Comparison of ENCODE assay signal across 13 mouse cellular contexts in the genomic region with DNA sequence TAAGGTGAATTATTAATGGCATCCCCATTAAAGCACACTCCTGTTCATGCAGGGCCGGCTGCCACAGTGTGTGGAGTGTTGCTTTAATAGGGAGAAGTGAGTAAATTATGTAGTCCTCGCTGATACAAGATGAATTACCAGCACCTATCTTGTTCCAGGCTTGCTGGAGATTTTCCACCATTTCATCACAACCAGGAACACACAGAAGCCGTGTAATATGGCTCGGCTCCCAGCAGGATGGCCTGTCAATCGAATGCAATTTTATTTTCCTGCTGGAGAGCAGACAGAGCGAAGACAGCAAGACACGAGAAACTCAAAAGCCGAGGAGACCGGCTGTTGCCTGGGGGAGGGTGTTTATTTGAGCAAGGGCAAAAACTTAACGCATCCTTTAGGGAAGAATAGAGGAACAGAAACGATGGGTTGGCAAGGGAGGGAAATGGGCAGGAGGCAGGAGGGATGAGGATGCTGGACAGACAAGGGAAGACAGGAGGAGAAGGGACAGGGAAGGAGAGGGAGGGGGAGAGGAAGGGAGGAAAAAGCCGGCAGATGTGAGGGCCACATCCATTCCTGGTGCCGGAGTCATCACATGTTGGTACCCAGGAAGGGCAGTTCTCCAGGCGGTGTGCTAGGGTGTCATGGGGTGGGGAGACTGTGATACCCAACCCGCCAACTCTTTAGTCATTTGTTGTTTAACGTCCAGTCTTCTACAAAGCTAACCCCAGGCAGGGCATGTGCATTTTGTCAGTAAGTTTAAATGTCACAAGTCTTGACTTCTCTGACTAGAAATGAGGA. TPM values are rescaled to one million over a fixed set of nuclear protein-coding genes. Genes with fewer than 3 reads are reported as not detected.
DNase-seq lines count a peak whose midpoint lies in the region; ATAC-seq and TF ChIP-seq lines count a peak whose summit lies in the region.
"Had no signal": no experiment of that assay in that cellular context is flagged by ENCODE, and none has a peak within 500 bp of the region (broad histone marks: within the 10 kb centered on the region; RNA-seq: fewer than 3 reads in every experiment).

No protein-coding gene starts in this region.

- 40% methylated on average over 16 of the region's 16 CpGs for WGBS in olfactory bulb, adult 2 months

- no peak overlapping the region for H3K4me3 ChIP-seq in olfactory bulb, adult 2 months (ENCODE audit: insufficient read depth, low read depth, low read length)
- H3K4me3 ChIP-seq: embryonic facial prominence, embryonic 12.5 days; heart, embryonic 15.5 days; limb, embryonic 10.5 days; stomach, embryonic 15.5 days had no signal

- peak; percentile 24 to 27 for DNase-seq in gastrocnemius, postnatal 36 days
- no peak for DNase-seq in gastrocnemius, postnatal 4 days (ENCODE audit: low spot score in 2 of 2)
- peak; percentile 13 to 21 for DNase-seq in frontal cortex, postnatal 10 days (ENCODE audit: low spot score in 2 of 2)
- peak; percentile 46 to 63 for DNase-seq in layer of hippocampus, postnatal 36 days
- no peak for DNase-seq in embryo, embryonic 10.5 days (ENCODE audit: low spot score)
- DNase-seq: adrenal gland, adult 2 months had no signal

- peak overlapping the region; percentile 51; the same call in 1 of the 2 replicates for H3K27ac ChIP-seq in olfactory bulb, adult 2 months (ENCODE audit: insufficient read depth, low read depth, low read length)
- H3K27ac ChIP-seq: embryonic facial prominence, embryonic 12.5 days; heart, embryonic 15.5 days; limb, embryonic 10.5 days; stomach, embryonic 15.5 days had no signal

- H3K4me1 ChIP-seq in olfactory bulb, adult 2 months (ENCODE audit: control insufficient read depth, insufficient read depth, low read length) = peaks cover 9% of the 10 kb centered on the region
- H3K4me1 ChIP-seq: stomach, embryonic 15.5 days had no signal

- TF ChIP-seq POLR2A in olfactory bulb, adult 2 months (IDR thresholded peaks at IDR 0.05; ENCODE audit: insufficient read depth, low read depth, low read length) = no peak

- intact Hi-C loops in gastrocnemius, postnatal 36 days (cut with DNase I) = no loop called here

- no peak for ATAC-seq in monocyte, adult 5-6 weeks (replicated peaks; ENCODE audit: insufficient number of reproducible peaks, low FRiP score, low TSS enrichment, poor library complexity, severe bottlenecking)
- no peak for ATAC-seq in megakaryocyte progenitor cell, adult 5-6 weeks (replicated peaks; ENCODE audit: poor library complexity)

- TF ChIP-seq CTCF in olfactory bulb, adult 2 months (IDR thresholded peaks at IDR 0.05; ENCODE audit: insufficient read depth, low read depth, low read length) = no peak

RNA-seq across cellular contexts. Expression of a gene that starts 39.9 kb away (rescaled TPM):
- 10 to 100 TPM; 22.0 to 22.8 TPM for total RNA-seq in gastrocnemius, postnatal 36 days (2021)
- 10 to 100 TPM; 36.2 to 42.7 TPM for total RNA-seq in gastrocnemius, postnatal 4 days (2021)
- total RNA-seq in layer of hippocampus, postnatal 36 days (2021) = 10 to 100 TPM; 12.5 to 14.4 TPM
- not detected in 2 replicates for polyA plus RNA-seq in olfactory bulb, adult 2 months (2012; ENCODE audit: insufficient read depth, insufficient read length, low replicate concordance, missing spikeins)
- 61.3 to 69.2 TPM (median 68.2 TPM) in 3 replicates for total RNA-seq in monocyte, adult 5-6 weeks (2017)
- total RNA-seq in megakaryocyte progenitor cell, adult 5-6 weeks (2015) = 13.2 and 15.5 TPM in 2 replicates
- total RNA-seq in megakaryocyte progenitor cell, adult 5-6 weeks (2017) = 29.8 and 36.5 TPM in 2 replicates

Comparison
In these comparisons a context has a peak if more than half of its experiments do, and no peak if none do; other contexts are left out.
1. DNase-seq: peak in gastrocnemius, postnatal 36 days (2 of 2), frontal cortex, postnatal 10 days (2 of 2) and layer of hippocampus, postnatal 36 days (2 of 2); none in gastrocnemius, postnatal 4 days (0 of 2) and embryo, embryonic 10.5 days (single experiment).